Mouse (Mus musculus) central nervous system, embryonic 14 days (tissue): ENCODE results near the gene Crtam. TPM values are rescaled to one million over a fixed set of nuclear protein-coding genes. Genes with fewer than 3 reads are reported as not detected.

Source experiments
- polyA plus RNA-seq: library from polyadenylated mRNA; depleted of rRNA; stranded (reverse); fragments of >200 nt; gene quantifications from 2 replicates; pipeline ENCODE4 v1.2.3, GENCODE M21; 2012; rRNA removed

Gene Crtam
- 0.07 and 0.09 TPM in 2 replicates for polyA plus RNA-seq

GRCm38 (mm10) chr9:41004415-41004814 lies at the start of gene Crtam:
Gene Crtam, minus strand, starts transcription at chr9:41004628.

GRCm38 (mm10) chr9:40963586-40964417 lies 40.6 kb downstream of the Crtam start, which contains the start of gene Jhy:
Gene Jhy, minus strand, starts transcription at chr9:40964118.

Other genes starting within 250 kb of the Crtam start
- gene Hspa8, start 203.6 kb downstream of the Crtam start, polyA plus RNA-seq: 2,380 and 2,391 TPM in 2 replicates
- gene Bsx, start 130.5 kb downstream of the Crtam start, polyA plus RNA-seq: 0.80 and 1.3 TPM in 2 replicates
- gene Jhy, start 40.5 kb downstream of the Crtam start, polyA plus RNA-seq: 0.63 and 1.1 TPM in 2 replicates
- 11.3 and 11.8 TPM in 2 replicates for gene Ubash3b, start 157.1 kb upstream of the Crtam start, polyA plus RNA-seq